Mouse (Mus musculus): ENCODE measurements around the gene Spdye4c. TPM values are rescaled to one million over a fixed set of nuclear protein-coding genes. Genes with fewer than 3 reads are reported as not detected.

Spdye4c gene
- polyA plus RNA-seq, 1 experiment from 2014 or later: not detected

DNA sequence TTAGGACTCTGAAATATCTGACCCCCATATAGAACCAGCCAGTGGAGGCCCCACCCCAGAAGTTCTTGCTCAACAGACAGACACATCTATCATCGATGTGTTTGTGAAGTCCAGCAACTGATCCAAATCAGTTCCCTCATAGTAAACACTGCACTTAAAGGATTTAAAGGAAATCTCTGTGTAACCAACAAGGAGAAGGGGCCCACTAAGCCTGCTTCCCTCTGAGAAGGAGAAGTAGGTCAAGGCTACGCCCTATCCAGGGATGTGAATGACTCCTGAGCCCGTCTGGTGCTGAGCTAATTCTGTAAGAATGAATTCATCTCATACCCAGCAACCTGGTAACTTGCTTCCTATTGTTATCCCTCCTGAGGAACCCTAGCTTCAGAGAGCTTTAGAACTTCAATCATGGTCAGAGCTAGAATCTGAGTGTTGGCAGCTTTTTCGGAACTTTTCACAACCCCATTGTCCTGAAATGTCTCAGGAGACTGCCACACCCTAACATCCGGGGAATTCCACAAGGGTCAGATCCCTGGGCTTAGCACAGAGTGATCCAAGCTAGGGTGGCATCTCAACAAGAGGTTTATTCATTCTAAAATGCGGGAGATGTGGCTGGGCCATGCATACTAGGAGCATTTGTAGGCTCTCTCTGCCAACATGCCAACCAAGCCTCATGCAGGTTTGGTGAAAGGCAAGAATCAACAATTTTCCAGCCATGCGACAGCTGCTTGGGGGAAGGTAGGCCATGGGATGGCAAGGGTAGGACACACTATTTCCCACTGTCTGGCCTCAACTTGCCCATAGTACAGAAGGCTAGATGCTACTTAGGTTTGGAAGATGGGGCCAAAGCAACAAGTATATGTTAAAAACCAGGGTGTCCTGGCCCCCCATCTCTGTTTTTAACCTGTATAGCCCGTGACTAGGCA lies 38.0 kb upstream of the Spdye4c start:
- Histone ChIP-seq H3K9ac (ENCODE audit: low read length) (no peak overlapping the region), H3K4me1 (ENCODE audit: control insufficient read depth, insufficient read depth, low read length) (no peaks in the 10 kb centered on the region)
- 88% methylated on average over 8 of the region's 8 CpGs for WGBS

DNA sequence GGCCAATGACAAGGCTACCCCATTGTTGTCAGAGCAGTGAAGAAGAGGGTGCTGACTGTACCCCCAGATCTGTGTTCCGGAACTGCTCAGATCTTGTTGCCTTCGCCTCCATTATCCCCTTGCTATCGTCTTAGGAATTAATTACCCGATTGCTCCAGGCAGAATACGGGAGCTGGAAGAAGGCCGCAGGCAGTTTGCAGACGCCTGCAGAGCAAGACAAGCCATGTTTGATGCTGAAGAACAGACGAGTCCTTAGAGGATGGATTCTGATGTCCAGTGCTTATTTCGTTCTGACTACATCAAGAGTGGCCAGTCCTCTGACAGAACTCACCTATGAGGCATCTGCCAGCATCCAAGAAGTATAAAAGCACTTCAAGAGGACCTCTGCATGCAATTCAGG lies 35.9 kb upstream of the Spdye4c start:
- no peaks in the 10 kb centered on the region for H3K36me3 ChIP-seq (ENCODE audit: control insufficient read depth, insufficient read depth, low read length)
- no peak overlapping the region for H3K9ac ChIP-seq (ENCODE audit: low read length)
- no peaks in the 10 kb centered on the region for H3K27me3 ChIP-seq (replicated peaks; ENCODE audit: control insufficient read depth, insufficient read depth, low read length)
- ATAC-seq (no peak), DNase-seq (ENCODE audit: low spot score) (no peak)
- no peaks in the 10 kb centered on the region for H3K9me3 ChIP-seq (replicated peaks; ENCODE audit: control insufficient read depth, low read length)
- WGBS: 79% methylated on average over 9 of the region's 9 CpGs
- H3K27ac ChIP-seq (ENCODE audit: low read depth, low read length): no peak overlapping the region
- H3K4me1 ChIP-seq (ENCODE audit: control insufficient read depth, insufficient read depth, low read length): no peaks in the 10 kb centered on the region
- H3K4me2 ChIP-seq (ENCODE audit: low read length): no peak overlapping the region
- no peak overlapping the region for H3K4me3 ChIP-seq (ENCODE audit: low read depth, low read length)

More for the DNA sequence above, 38.0 kb upstream of the Spdye4c start:
- Histone ChIP-seq H3K4me3 (ENCODE audit: low read depth, low read length) (no peak overlapping the region), H3K36me3 (ENCODE audit: control insufficient read depth, insufficient read depth, low read length) (no peaks in the 10 kb centered on the region), H3K27ac (ENCODE audit: low read depth, low read length) (no peak overlapping the region), H3K27me3 (replicated peaks; ENCODE audit: control insufficient read depth, insufficient read depth, low read length) (no peaks in the 10 kb centered on the region), H3K4me2 (ENCODE audit: low read length) (no peak overlapping the region), H3K9me3 (replicated peaks; ENCODE audit: control insufficient read depth, low read length) (no peaks in the 10 kb centered on the region)
- ATAC-seq (no peak), DNase-seq (ENCODE audit: low spot score) (no peak)

DNA sequence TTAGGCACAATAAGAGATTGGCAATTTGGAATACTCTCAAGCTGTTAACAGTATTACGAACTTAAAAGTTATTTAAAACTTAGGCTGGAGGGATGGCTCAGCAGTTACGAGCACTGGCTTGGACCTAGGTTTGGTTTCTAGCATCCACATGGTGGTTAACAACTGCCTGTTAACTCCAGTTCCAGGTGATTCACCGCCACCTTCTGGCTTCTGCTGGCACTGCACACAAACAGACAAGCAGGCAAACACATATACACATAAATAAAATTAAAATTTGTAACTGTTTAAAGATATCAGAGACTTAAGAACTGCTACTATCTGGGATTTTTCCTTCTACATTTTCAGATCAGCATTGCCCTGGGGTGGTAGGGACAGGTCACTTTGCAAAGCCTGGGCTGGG lies 26.8 kb upstream of the Spdye4c start:
- Histone ChIP-seq H3K27ac (ENCODE audit: low read depth, low read length) (no peak overlapping the region), H3K4me2 (ENCODE audit: low read length) (no peak overlapping the region), H3K9ac (ENCODE audit: low read length) (no peak overlapping the region)

DNA sequence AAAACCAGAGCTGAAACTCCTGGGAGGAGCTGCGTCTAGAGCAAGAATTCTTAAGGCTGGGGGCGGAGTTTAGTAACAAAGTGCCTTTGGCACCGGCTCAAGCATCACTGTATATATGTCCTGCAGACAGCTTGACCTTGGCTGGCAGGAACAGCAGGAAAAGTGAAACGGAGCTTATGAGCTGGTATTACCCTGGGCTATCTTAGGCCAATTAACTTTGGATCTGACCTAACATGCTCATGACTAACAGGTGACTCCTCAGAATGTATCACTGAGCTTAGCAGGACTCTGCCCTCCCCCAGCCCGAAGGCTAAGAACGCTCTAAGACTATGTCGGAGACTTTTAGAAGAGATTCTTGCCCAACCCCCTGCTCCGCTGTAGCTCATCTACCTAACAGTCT lies 25.1 kb upstream of the Spdye4c start:
- H3K4me2 ChIP-seq (ENCODE audit: low read length): no peak overlapping the region
- no peak overlapping the region for H3K4me3 ChIP-seq (ENCODE audit: low read depth, low read length)
- WGBS: 62% methylated on average over 8 of the region's 8 CpGs

More for the DNA sequence above, 26.8 kb upstream of the Spdye4c start:
- Histone ChIP-seq H3K9me3 (replicated peaks; ENCODE audit: control insufficient read depth, low read length) (no peaks in the 10 kb centered on the region), H3K4me3 (ENCODE audit: low read depth, low read length) (no peak overlapping the region), H3K4me1 (ENCODE audit: control insufficient read depth, insufficient read depth, low read length) (no peaks in the 10 kb centered on the region), H3K36me3 (ENCODE audit: control insufficient read depth, insufficient read depth, low read length) (no peaks in the 10 kb centered on the region), H3K27me3 (replicated peaks; ENCODE audit: control insufficient read depth, insufficient read depth, low read length) (no peaks in the 10 kb centered on the region)
- DNase-seq (ENCODE audit: low spot score) (no peak), ATAC-seq (no peak)
- WGBS: 90% methylated on average over 3 of the region's 3 CpGs

DNA sequence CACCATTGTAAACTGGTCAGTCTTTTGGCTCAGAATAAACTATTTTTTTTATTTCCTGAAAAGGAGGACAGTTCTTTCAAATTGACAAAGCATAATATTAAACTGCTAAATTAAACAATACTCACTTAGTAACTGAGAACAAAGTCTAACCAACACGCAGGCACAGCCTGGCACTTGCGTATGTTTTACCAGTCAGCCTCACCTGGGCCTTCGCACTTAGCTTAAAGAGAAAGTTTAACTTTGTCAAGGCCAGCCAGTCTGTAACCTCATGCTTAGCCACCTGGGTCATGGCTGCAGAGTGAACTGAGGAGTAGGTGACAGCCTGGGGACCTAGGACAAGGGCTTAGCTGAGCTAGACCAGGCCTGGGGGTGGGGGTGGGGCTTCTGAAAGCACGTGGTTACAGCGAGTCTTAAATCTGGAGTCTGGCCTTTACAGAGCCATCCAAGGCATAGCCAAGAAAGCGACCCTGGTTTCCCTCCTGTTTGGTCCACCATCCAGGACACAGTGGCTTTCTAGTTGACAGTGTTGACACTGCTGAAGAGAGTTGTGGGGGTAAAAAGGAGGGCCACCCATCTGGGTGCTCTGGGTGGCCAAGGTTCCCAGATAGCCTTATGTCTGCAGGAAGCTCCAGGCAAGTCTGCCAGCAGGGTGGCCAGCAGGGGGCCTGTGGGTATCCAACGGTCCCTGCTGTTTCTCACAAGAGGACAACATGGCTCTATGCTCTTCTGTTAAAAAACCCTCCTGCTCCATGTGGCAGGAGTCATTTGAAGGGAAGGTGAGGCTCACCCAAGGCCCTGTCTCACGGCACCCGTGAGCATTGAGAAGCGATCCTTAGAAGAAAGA lies 24.5 kb upstream of the Spdye4c start:
- DNase-seq (ENCODE audit: low spot score) (no peak), ATAC-seq (no peak)
- Histone ChIP-seq H3K27me3 (replicated peaks; ENCODE audit: control insufficient read depth, insufficient read depth, low read length) (no peaks in the 10 kb centered on the region), H3K9ac (ENCODE audit: low read length) (no peak overlapping the region), H3K36me3 (ENCODE audit: control insufficient read depth, insufficient read depth, low read length) (no peaks in the 10 kb centered on the region), H3K9me3 (replicated peaks; ENCODE audit: control insufficient read depth, low read length) (no peaks in the 10 kb centered on the region), H3K4me1 (ENCODE audit: control insufficient read depth, insufficient read depth, low read length) (no peaks in the 10 kb centered on the region), H3K4me3 (ENCODE audit: low read depth, low read length) (no peak overlapping the region), H3K27ac (ENCODE audit: low read depth, low read length) (no peak overlapping the region), H3K4me2 (ENCODE audit: low read length) (no peak overlapping the region)
- 75% methylated on average over 10 of the region's 10 CpGs for WGBS

More for the DNA sequence above, 25.1 kb upstream of the Spdye4c start:
- Histone ChIP-seq H3K4me1 (ENCODE audit: control insufficient read depth, insufficient read depth, low read length) (no peaks in the 10 kb centered on the region), H3K27ac (ENCODE audit: low read depth, low read length) (no peak overlapping the region), H3K27me3 (replicated peaks; ENCODE audit: control insufficient read depth, insufficient read depth, low read length) (no peaks in the 10 kb centered on the region), H3K9me3 (replicated peaks; ENCODE audit: control insufficient read depth, low read length) (no peaks in the 10 kb centered on the region), H3K9ac (ENCODE audit: low read length) (no peak overlapping the region), H3K36me3 (ENCODE audit: control insufficient read depth, insufficient read depth, low read length) (no peaks in the 10 kb centered on the region)
- ATAC-seq (no peak), DNase-seq (ENCODE audit: low spot score) (peak; percentile 16)

DNA sequence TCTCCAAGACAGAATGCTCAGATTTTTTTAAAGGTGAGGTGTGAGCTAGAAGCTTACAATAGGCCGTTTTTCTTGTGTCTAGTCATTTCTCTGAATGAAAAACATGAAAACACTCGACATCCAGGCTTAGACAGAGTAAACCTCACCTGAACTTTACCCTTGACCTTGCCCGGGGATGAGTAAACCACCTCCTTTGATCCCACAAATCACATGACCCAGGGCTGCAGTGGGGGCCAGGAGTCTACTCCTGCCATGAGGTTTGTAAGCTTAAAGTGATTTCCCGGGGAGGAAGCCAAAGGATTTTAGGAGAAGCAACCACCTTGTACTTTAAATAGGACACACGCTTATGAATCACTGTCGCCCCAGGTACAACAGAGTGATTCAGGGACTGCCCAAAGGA lies 23.0 kb upstream of the Spdye4c start:
- Histone ChIP-seq H3K27me3 (replicated peaks; ENCODE audit: control insufficient read depth, insufficient read depth, low read length) (no peaks in the 10 kb centered on the region), H3K36me3 (ENCODE audit: control insufficient read depth, insufficient read depth, low read length) (no peaks in the 10 kb centered on the region), H3K4me3 (ENCODE audit: low read depth, low read length) (no peak overlapping the region), H3K9ac (ENCODE audit: low read length) (no peak overlapping the region), H3K9me3 (replicated peaks; ENCODE audit: control insufficient read depth, low read length) (no peaks in the 10 kb centered on the region), H3K4me2 (ENCODE audit: low read length) (no peak overlapping the region), H3K4me1 (ENCODE audit: control insufficient read depth, insufficient read depth, low read length) (no peaks in the 10 kb centered on the region), H3K27ac (ENCODE audit: low read depth, low read length) (no peak overlapping the region)
- 83% methylated on average over 6 of the region's 6 CpGs for WGBS
- DNase-seq (ENCODE audit: low spot score): no peak
- no peak for ATAC-seq

DNA sequence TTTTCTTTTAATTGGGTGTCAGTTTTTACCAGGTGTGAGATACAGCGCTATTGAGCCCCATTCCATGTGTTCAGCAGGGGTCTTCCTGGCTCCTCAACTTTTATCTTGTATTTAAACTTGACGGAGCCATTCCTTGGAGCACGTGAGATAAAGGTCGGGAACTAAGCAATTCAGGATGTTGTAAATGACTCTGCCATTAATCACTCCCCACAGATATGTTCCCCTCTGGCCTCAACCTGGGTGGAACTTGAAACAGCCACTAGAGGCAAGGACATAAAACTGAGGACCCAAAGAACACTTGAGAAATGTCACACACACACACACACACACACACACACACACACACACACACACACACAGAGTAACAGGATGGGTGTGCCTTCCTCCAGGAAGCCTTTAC lies 22.5 kb upstream of the Spdye4c start:
- Histone ChIP-seq H3K27me3 (replicated peaks; ENCODE audit: control insufficient read depth, insufficient read depth, low read length) (no peaks in the 10 kb centered on the region), H3K4me1 (ENCODE audit: control insufficient read depth, insufficient read depth, low read length) (no peaks in the 10 kb centered on the region), H3K9ac (ENCODE audit: low read length) (no peak overlapping the region), H3K4me2 (ENCODE audit: low read length) (no peak overlapping the region), H3K27ac (ENCODE audit: low read depth, low read length) (no peak overlapping the region), H3K9me3 (replicated peaks; ENCODE audit: control insufficient read depth, low read length) (no peaks in the 10 kb centered on the region), H3K4me3 (ENCODE audit: low read depth, low read length) (no peak overlapping the region), H3K36me3 (ENCODE audit: control insufficient read depth, insufficient read depth, low read length) (no peaks in the 10 kb centered on the region)
- 89% methylated on average over 4 of the region's 4 CpGs for WGBS
- ATAC-seq (no peak), DNase-seq (ENCODE audit: low spot score) (no peak)

DNA sequence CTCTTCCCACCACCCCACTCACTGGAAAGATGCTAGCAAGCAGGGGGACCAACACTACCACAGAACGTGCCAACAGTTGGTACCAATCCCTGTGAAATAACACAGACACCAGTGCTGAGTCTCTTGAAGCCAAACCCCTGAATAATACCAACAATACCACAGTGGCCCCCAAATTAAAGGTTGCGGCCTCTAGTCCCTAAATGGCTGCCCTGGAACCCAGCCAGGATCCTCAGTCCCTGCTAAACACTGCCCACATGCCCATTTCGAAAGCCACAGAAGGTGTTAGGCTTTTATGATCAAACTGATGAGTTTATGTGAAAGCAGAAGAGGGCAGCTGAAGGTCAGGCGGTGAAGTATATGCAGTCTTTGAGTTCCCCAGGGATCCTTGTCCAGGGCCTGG lies 20.0 kb upstream of the Spdye4c start:
- 86% methylated on average over 4 of the region's 4 CpGs for WGBS
- DNase-seq (ENCODE audit: low spot score): no peak
- H3K4me2 ChIP-seq (ENCODE audit: low read length): no peak overlapping the region

More for the DNA sequence above, 20.0 kb upstream of the Spdye4c start:
- Histone ChIP-seq H3K27ac (ENCODE audit: low read depth, low read length) (no peak overlapping the region), H3K9ac (ENCODE audit: low read length) (no peak overlapping the region), H3K27me3 (replicated peaks; ENCODE audit: control insufficient read depth, insufficient read depth, low read length) (no peaks in the 10 kb centered on the region), H3K4me1 (ENCODE audit: control insufficient read depth, insufficient read depth, low read length) (no peaks in the 10 kb centered on the region), H3K9me3 (replicated peaks; ENCODE audit: control insufficient read depth, low read length) (no peaks in the 10 kb centered on the region), H3K4me3 (ENCODE audit: low read depth, low read length) (no peak overlapping the region), H3K36me3 (ENCODE audit: control insufficient read depth, insufficient read depth, low read length) (no peaks in the 10 kb centered on the region)
- ATAC-seq: no peak

Data from forebrain, embryonic 14.5 days (tissue).